Mouse (Mus musculus): Measurements from ENCODE around the gene Prss29.

The Prss29 gene

GRCm38 (mm10) chr17:25318354-25318753 lies at the start of gene Prss29:
Gene Prss29 (plus strand): TSS chr17:25318654.
- DNase-seq: no peak

DNA sequence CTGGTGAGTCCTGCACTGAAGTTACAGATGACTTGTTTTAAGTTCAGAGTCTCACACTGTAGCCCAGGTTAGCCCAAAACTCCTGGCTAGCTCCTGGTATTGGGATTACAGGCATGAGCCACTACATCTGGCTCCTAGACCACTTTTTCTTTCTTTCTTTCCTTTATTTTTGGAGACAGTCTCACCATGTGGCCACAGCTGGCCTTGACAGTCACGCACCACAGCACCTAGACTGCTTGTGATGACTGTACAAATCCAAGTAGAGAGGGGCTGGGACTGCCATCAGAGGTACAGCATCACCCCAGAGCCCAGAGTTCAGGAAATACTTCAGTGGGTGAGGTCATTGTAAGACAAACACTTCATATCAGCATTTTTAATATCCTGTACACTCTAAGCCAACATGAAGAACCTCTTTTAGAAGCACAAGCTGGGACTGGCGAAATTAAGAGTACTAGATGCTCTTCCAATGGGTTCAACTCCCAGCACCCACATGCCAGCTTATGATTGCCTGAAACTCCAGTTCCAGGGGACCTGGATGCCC lies 47.6 kb upstream of the Prss29 start:
- no peak for DNase-seq

GRCm38 (mm10) chr17:25272326-25272725 lies 46.1 kb upstream of the Prss29 start:
- DNase-seq: no peak

DNA sequence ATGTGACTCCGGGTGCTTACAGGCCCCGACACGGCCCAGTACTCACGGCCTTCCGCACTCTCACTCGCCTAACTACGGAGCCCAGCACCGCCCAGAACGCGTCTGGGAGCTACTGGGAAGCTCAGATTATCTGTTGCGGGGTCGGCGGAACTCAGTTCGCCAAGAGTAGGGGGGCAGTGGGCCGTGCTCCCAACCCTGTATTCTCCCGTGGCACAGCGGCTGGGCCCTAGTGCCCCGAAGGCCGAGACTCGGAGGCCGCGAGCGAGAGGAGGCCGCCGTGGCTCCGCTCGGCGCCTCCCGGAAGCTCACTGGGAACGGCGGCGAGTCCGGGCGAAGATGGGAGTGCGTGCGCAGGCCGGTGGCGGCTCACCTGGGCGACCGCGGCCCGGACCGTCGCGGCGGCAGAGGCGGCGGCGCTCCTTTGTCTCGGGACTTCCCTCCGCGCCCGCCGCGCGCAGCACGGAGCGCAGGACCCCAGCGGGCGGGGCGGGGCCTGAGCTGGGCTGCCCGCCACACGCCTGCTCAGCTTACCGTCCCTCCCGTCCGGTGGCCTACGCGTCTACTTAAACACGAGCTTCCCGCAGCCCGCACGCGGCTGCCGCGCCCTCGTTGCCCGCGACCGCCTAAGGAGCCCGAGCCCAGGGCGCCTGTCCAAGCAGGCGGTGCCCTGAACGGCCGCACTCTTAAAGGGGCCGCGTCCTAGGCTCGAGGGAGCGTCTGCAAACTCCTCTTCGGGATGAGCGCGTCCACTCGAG lies 45.3 kb upstream of the Prss29 start:
- no peak for DNase-seq

DNA sequence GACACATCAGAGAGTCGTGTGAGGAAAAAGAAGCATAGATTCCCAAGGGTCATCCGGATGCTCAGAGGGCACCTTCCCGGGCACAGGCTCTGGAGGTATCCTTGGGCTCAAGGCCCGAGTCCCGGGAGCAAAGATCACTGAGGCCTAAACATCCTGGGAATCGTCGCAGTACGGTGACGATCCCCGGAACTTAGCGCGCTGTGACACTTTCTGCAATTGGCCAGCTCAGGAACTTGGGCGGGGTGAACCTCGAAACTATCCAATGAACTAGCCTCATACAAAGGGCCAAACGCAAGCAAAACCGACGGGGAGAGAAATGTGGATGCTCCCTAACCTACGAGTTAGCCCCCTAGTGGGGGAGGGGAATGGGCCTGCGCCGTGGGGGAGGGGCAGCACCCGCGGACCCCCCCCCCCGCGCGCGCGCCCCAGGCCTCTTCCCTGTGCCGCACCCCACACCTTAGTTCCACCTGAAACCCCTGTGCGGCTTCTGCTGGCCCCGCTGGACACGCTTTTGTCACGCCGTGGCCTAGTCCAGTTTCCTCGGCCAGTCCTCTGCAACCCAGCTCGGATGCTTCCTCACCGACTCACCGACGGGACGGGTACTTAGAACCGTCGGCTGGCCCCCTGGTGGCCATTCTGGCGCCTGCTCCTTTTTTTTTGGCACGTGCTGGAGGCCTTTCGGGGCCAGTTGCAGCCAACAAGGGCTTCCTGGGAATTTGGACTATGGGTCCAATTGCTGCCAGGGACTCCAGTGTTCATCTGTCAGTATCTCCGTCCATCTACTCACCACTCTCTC lies 44.5 kb upstream of the Prss29 start:
- DNase-seq: peak; percentile 100

- DNase-seq: no peak
These were observed 43.7 kb upstream of the Prss29 start, which contains the start of gene Ube2i for GRCm38 (mm10) chr17:25274571-25275346. Gene Ube2i (minus strand): TSS chr17:25274622.

DNA sequence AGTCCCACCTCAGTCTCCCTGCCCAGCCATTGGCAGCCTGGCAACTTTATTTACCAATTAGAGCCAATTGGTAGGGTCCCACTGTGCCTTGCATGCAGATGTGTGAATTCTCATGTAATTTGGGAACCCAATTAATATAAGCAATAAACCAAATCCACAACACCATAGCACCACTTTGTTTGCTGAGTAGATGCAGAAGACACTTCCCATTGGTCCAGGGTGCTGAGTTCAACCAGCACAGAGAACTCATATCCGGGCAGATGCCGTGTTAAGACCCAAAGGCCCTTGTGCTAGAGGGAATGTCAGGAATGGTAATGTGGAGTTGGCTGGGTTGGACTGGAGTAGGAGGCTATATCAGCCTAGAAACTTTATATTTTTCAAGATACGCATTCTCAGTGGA lies 42.6 kb upstream of the Prss29 start:
- no peak for DNase-seq

GRCm38 (mm10) chr17:25282133-25282532 lies 36.3 kb upstream of the Prss29 start:
- peak; percentile 40 for DNase-seq

GRCm38 (mm10) chr17:25285033-25285432 lies 33.4 kb upstream of the Prss29 start:
- peak; percentile 88 for DNase-seq

GRCm38 (mm10) chr17:25288842-25289241 lies 29.6 kb upstream of the Prss29 start:
- peak; percentile 65 for DNase-seq

DNA sequence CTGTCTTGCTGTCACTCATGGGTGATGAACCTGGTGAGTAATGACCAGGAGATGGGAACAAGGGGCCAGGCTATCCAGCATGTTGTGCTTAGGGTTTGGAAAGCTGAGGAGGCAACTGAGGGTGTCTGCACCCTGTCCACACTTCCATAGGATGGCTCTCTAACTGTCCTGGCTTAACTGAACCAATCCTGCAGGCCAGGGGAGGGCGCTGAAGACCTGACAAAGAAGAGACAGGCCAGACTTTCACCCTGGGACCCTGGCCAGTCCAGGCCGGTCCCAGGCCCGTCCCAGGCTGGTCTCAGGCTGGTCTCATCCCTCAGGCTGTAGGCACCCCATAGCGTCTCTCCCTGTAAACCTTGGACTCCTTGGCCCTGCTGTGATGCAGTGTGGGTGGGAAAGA lies 28.0 kb upstream of the Prss29 start:
- DNase-seq: no peak

GRCm38 (mm10) chr17:25293495-25293894 lies 25.0 kb upstream of the Prss29 start:
- DNase-seq: no peak

DNA sequence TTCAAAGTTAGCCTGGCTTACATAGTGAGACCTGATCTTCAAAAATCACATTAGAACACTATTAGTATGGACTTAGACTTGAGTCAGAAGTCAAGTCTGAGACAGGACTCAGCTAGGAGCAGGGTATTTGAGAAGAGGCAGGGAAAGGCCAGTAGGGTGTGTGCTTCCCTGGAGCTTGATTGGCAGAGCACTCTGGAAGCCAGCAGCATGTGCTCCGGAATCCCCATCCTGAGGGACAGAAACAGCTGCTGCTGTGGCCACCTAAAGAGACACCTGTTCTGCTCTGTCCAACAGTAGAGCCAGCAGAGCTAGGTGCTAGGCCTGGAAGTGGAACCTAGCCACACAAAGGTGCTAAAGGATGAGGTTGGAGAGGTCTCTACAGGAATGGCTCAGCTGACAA lies 24.3 kb upstream of the Prss29 start:
- DNase-seq: no peak

GRCm38 (mm10) chr17:25298094-25298493 lies 20.4 kb upstream of the Prss29 start, which contains the start of gene Prss34:
Gene Prss34 (plus strand): TSS chr17:25298394.
- no peak for DNase-seq

- DNase-seq: no peak
These were observed 10.1 kb upstream of the Prss29 start, which contains the start of gene Prss28 for GRCm38 (mm10) chr17:25308346-25308745. Gene Prss28 (plus strand): TSS chr17:25308646.

DNA sequence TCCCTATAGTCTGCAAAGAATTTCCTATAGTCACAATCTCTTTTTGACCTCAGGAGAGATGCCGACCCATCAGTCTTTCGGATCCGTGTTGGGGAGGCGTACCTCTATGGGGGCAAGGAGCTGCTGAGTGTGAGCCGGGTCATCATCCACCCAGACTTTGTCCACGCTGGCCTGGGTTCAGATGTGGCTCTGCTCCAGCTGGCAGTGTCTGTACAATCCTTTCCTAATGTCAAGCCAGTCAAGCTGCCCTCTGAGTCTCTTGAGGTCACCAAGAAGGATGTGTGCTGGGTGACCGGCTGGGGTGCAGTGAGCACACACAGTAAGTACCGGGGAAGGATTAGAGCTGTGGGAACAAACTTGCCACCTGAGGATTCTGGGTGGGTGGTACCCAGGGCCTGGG lies 2.4 kb downstream of the Prss29 start:
- no peak for DNase-seq

GRCm38 (mm10) chr17:25322930-25323329 lies 4.5 kb downstream of the Prss29 start:
- no peak for DNase-seq

GRCm38 (mm10) chr17:25332321-25332720 lies 13.9 kb downstream of the Prss29 start:
- no peak for DNase-seq

DNA sequence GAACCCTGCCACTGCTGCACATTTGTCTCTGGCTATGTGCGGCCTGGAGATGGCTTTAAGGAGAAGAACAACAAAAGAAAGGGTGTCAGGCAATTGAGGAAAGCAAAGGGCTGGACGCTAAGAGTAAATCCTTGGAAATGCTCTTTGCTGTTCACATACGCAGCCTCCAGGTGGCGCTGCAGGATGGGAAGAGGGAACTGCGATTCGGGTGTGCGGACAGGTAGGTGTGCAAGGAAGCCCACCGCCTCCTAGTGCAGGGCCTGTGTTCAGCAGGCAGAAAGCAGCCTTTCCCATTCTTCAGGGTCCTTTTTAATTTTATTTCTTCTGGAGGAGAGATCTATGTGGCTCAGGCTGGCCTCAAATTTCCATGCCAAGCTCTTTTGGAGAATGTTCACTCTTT lies 15.5 kb downstream of the Prss29 start:
- peak; percentile 82 for DNase-seq

- DNase-seq: no peak
These were observed 19.8 kb downstream of the Prss29 start for GRCm38 (mm10) chr17:25338218-25338617.

- DNase-seq: no peak
These were observed 21.5 kb downstream of the Prss29 start for GRCm38 (mm10) chr17:25340003-25340402.

- no peak for DNase-seq
These were observed 23.0 kb downstream of the Prss29 start for GRCm38 (mm10) chr17:25341490-25341889.

GRCm38 (mm10) chr17:25345462-25345861 lies 27.0 kb downstream of the Prss29 start, which contains the start of gene Tpsab1:
Gene Tpsab1 (minus strand): TSS chr17:25345562.
- no peak for DNase-seq

All from retina, postnatal 1 day (tissue).